Mouse (Mus musculus) cerebellum, adult 9-10 months (tissue): ENCODE measurements around the gene Rpa1.
"Not testable (repeated sequence)": the region's sequence is repeated elsewhere in the genome, so short reads cannot be mapped to it uniquely, and the experiment has no call there.

Experiments used
- DNase-seq: peaks from one replicate; pipeline ENCODE4 v3.0.0; 2022

The Rpa1 gene

GRCm38 (mm10) chr11:75348199-75348889, at the start of gene Rpa1, which contains the start of gene Smyd4:
Gene Rpa1 (minus strand): TSS chr11:75348324.
Gene Smyd4 (plus strand): TSS chr11:75348433.
- peak; percentile 94 for DNase-seq

GRCm38 (mm10) chr11:75397452-75397851, 49.3 kb upstream of the Rpa1 start:
- DNase-seq = no peak

GRCm38 (mm10) chr11:75395611-75396010, 47.5 kb upstream of the Rpa1 start:
- DNase-seq = no peak

- DNase-seq = not testable (repeated sequence)
These were observed 35.4 kb upstream of the Rpa1 start for GRCm38 (mm10) chr11:75383529-75383928.

DNA sequence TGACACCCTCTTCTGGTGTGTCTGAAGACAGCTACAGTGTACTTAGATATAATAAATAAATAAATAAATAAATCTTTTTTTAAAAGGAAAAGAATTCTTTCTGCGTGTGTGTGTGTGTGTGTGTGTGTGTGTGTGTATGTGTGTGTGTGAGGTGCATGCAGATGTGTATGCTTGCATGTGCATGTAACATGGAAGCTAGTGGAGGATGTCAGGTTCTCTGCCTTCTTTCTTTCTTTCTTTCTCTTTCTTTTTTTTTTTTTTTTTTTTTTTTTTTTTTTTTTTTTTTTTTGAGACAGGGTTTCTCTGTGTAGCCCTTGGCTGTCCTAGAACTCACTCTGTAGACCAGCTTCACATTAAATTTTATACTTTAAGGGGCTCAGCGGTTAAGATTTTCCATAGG, 30.7 kb upstream of the Rpa1 start:
- not testable (repeated sequence) for DNase-seq

- no peak for DNase-seq
These were observed 29.0 kb upstream of the Rpa1 start for GRCm38 (mm10) chr11:75377125-75377524.

DNA sequence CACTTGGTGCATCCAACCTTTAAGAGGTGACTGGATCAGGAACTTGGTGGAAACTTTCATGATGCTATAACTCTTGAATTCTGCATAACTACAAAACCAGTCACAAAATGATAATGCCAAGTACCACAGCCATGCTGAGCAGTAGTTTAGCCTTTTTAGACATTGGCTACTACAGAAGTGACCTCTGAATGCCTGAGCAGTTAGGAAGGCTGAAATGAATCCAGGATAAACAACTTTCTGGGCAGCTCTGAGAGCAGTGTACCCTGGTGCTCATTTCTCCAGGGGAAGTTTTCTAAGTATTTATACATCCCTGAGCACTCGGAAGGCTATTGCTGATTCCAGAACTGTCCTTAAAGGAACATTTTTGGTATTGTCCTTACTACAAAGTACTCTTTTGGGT, 7.4 kb upstream of the Rpa1 start:
- DNase-seq = no peak

GRCm38 (mm10) chr11:75351225-75351624, 3.1 kb upstream of the Rpa1 start:
- DNase-seq = no peak

GRCm38 (mm10) chr11:75348890-75349261, 752 bp upstream of the Rpa1 start:
- no peak for DNase-seq

DNA sequence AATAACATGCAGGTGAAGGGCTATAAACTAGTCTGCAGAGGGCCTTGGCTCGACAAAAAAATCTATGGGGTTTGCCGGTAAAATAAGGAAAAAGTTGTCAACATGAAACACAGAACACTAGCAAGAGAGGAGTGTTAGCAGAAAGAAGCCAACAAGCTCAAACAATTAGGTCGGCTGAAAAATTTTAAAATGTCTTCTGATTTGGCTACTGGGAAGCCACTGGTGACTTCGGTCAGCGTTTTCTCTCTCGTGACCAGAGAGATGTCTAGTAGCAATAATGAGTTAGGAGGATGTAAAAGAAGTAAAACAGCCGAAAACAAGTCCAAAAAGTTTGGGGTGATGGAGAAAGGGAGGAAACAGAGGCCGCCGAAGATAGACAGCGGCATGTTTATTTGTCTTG, 528 bp downstream of the Rpa1 start:
- DNase-seq = no peak

- DNase-seq = no peak
These were observed 937 bp downstream of the Rpa1 start for GRCm38 (mm10) chr11:75347188-75347585.

DNA sequence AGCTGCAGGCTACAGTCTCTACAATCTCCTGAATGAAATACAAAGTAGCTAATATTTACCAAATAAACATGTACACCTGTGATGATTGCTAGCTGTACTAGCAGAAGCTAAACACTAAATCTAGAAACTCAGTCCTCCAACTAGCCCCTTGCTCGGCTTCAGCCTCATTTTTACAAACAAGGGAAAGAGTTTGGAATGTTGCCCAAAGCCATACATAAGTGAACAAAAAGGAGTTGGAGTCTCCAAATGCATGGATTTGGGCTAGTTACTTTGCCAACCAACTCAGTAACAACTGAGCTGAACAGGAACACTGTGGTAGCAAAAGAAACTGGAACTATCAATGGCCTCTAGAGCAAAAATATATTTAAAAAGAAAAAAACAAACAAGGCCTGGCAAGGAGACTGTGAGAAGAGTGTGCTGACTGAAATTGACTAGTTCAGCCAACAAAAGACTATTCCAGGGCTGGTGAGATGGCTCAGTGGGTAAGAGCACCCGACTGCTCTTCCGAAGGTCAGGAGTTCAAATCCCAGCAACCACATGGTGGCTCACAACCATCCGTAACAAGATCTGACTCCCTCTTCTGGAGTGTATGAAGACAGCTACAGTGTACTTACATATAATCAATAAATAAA, 1.5 kb downstream of the Rpa1 start:
- no peak for DNase-seq

GRCm38 (mm10) chr11:75344716-75345115, 3.4 kb downstream of the Rpa1 start:
- no peak for DNase-seq

GRCm38 (mm10) chr11:75344163-75344562, 4.0 kb downstream of the Rpa1 start:
- DNase-seq = no peak

DNA sequence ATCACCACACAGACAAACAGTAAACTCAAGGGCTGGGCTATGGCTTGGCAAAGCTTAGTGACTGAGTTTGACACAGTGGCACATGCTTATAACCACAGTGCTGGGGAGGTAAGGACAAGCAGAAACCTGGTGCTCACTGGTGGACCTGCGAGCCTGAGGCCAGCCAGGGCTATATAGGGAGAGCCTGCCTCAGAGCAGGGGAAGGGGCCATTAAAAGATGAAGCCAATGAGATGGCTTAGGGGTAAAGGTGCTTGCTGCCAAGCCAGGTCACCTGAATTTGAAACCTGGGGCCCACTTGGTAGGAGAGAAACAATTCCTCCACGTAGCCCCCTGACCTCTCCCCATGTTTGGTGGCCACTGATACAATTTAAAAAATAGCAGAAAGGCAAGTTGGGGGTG, 5.0 kb downstream of the Rpa1 start:
- no peak for DNase-seq

- DNase-seq = no peak
These were observed 7.3 kb downstream of the Rpa1 start for GRCm38 (mm10) chr11:75340698-75341345.

DNA sequence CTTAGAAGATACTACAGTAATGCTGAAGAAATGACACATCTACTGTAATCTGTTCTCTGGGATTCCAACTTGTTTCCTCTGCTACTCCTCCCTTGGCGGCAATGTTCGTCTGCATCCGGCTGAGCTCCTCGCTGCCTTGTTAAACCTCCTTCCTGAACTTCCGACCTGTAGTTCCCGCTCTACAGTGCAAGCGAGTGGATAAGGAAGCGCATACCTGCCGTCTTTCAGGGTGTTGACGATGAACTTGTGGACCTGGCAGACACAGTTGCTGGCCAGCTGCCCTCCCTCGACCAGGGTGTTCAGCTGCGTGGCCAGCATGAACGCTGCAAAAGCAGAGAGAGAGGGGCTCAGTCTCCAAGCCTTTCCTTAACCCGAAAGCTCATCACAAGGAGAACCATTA, 8.0 kb downstream of the Rpa1 start:
- no peak for DNase-seq

- DNase-seq = no peak
These were observed 10.9 kb downstream of the Rpa1 start for GRCm38 (mm10) chr11:75337246-75337645.

DNA sequence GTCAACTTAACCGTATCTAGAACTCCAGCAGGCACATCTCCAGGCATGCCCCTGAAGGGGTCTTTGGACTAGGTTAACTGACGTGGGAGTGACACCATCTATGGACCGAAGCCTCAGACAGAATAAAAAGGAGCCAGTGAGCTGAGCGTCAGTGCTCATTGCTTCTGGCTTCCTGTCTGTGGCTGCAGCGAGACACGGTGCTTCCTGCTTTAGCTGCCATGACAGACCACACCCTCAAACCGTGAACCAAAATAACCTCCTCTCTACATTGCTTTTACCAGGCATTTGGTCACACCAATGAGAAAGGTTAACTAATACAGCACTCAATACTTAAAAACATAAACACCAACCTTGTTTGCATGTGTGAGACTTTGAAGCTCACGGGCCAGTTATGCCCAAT, 11.4 kb downstream of the Rpa1 start:
- DNase-seq = no peak

DNA sequence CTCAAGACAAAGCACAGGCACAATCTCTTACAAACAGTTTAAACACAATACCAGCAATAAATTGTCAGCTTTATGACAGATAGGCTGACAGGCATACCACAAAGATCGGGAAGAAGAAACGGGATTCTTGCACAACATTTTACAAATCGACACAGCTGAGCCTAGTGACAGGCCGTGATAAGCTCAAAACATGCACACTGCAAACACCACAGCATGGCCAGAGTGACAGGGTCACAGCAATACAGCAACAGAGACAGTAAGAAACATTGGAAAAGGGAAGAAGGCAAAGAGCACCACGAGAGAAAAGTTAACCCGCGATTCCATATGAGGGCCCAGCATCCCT, 22.2 kb downstream of the Rpa1 start:
- no peak for DNase-seq

- DNase-seq = no peak
These were observed 22.8 kb downstream of the Rpa1 start for GRCm38 (mm10) chr11:75325116-75325968.

- no peak for DNase-seq
These were observed 23.7 kb downstream of the Rpa1 start for GRCm38 (mm10) chr11:75324433-75324832.

DNA sequence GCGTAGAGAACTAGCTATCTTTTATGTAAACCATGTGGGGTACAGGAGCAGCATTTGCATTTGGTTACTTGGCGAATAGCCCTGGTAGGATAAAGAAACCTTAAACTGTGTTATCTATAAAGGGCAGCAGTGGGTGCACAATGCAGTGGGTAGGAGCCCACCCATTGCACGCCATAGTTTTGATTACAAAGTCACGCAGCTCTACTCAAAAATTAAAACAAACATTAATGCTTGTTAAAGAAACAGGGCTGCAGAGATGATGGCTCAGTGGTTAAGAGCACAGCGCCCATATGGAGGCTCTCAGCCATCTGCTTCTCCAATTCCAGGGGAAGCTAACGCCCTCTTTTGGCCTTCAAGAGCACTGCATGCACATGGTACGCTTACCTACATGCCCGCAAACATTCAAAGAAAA, 24.8 kb downstream of the Rpa1 start:
- DNase-seq = no peak
